Mouse (Mus musculus) left cerebral cortex, postnatal 14 days (tissue): ENCODE data around the gene Hax1. TPM values are rescaled to one million over a fixed set of nuclear protein-coding genes. Genes with fewer than 3 reads are reported as not detected.

Source experiments
- DNase-seq, 2 experiments: peaks; one replicate each; pipeline ENCODE4 v3.0.0; 2021 to 2022; ENCODE audit warnings: low spot score in 2 of 2, mixed read lengths in 1 of 2
- intact Hi-C: fragments of 180-260 bp; cut with DNase I; formaldehyde crosslinking; loops from one replicate; pipeline ENCODE4 v1.15.1; 2025
- long read RNA-seq, 2 experiments: library from polyadenylated mRNA; stranded (forward); transcript quantifications; one replicate each; pipeline ENCODE4 v2.0.0; 2021
- total RNA-seq, 2 experiments: library from RNA; stranded (reverse); gene quantifications; 2 replicates each; pipeline ENCODE4 v1.2.3; 2021

Hax1 gene
- total RNA-seq = 10 to 100 TPM; 70.6 to 76.7 TPM
- long read RNA-seq, experiment 1, transcript Hax1-201 (7 exons, 1,139 nt) = major isoform, 20 of 28 reads
- long read RNA-seq, experiment 1, partial matches to known transcripts = 5 of 28 reads
- long read RNA-seq, experiment 1, other reads (novel, unspliced or antisense) = 1 of 28 reads
- long read RNA-seq, experiment 2, transcript Hax1-201 (7 exons, 1,139 nt) = major isoform, 17 of 25 reads
- long read RNA-seq, experiment 2, partial matches to known transcripts = 2 of 25 reads
- long read RNA-seq, experiment 2, other reads (novel, unspliced or antisense) = 4 of 25 reads

DNA sequence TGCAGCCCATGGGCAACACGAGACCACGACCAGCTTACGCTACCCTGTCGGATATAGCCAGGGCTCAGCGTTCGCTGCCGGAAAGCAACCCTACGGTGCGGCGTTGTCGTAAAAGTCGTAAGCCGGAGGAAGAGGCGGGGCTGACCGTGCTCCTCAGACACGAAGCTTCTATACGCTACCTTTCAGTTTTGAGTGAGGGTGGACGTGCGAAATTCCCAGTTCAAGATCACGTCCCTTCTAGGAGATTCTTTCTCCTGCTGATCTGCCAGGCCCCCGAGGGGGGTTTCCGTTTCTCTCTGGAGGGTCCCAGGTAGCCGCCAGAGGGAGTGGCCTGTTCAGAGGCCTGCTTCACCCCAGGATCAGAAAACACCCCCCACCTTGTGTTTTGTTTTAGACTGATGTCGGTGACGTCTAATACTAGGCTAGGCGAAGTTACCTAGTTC, at the start of gene Hax1:
Gene Hax1, minus strand, starts transcription at position 169 of the 443 bp plus-strand sequence.
- DNase-seq = peak; percentile 97
- intact Hi-C loops = loop anchor here (5.0 kb wide), 1 partner anchor 36 kb away; the partner anchor contains the start of gene Atp8b2

DNA sequence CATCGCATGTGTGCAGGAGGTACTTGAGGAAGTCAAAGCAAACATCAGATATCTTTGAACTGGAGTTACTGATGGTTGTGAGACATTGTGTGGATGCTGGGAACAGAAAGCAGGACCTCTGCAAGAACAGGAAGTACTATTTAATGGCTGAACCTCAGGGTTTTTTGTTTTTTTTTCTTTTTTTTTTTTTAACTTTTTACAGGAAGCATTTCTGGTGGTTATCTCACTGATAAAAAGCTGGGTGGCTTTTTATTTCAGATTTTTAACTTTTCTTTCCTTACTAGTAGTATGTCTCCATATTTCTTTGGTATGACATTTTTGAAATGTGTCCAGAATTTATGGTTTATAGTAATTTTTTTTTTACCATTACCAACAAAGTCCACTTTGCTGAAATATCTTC, 37.7 kb upstream of the Hax1 start:
- no peak for DNase-seq
- intact Hi-C loops = no loop called here

DNA sequence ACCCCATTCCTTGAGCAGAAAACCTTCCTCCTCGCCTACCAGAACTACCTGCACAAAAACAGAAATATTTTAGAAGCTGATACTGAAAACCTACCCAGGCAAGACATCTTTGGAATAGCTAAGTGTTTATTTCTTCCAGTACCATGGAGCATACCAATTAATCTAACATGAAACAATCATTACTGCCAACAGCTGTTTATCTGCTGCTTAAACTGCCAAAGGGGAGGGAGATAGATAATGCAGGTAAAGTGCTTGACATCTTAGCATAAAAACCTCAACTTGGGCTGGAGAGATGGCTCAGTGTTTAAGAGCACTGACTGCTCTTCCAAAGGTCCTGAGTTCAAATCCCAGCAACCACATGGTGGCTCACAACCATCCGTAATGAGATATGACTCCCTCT, 36.1 kb upstream of the Hax1 start:
- intact Hi-C loops = no loop called here
- DNase-seq = no peak

DNA sequence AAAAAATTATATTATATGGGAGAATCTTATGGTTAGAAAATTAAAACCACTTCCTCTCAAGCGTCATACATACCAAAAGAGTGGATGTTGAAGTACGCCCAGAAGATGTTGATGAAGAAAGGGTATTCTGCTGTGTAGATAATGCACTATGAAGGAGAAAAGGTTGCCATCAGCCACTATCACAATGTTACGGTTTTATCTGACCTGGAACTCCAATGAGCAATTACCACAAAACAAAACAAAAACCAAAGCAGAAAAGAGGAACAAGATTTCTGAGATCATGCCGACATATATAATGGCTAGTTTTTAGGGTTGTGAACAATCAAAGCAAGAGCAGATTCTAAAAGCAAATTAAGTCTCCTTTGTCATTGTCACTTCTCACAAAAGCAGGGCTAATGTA, 18.0 kb upstream of the Hax1 start:
- no peak for DNase-seq
- intact Hi-C loops = loop anchor here (10.0 kb wide), 1 partner anchor 1702 kb away; no protein-coding TSS in a partner anchor

DNA sequence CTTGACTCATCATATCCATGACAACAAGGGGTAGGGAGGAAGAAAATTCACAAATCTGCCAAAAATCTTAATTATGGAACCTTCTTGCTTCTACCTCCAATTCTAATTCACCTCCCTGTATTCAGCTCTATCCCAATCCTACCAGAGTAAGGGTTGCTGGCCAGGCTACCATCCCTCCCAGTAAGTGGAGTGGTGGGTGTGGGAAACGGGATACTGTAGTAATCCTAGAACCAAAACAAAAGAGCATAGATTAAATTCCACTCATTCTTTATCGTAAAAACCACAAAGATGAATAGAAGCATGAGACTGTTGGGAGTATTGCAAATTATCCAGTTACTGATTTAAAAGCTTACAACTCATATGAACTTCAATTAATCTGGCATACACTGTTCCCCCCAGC, 11.7 kb upstream of the Hax1 start:
- no peak for DNase-seq
- intact Hi-C loops = loop anchor here (5.0 to 10.0 kb wide), 2 partner anchors 37 to 1695 kb away; no protein-coding TSS in a partner anchor

DNA sequence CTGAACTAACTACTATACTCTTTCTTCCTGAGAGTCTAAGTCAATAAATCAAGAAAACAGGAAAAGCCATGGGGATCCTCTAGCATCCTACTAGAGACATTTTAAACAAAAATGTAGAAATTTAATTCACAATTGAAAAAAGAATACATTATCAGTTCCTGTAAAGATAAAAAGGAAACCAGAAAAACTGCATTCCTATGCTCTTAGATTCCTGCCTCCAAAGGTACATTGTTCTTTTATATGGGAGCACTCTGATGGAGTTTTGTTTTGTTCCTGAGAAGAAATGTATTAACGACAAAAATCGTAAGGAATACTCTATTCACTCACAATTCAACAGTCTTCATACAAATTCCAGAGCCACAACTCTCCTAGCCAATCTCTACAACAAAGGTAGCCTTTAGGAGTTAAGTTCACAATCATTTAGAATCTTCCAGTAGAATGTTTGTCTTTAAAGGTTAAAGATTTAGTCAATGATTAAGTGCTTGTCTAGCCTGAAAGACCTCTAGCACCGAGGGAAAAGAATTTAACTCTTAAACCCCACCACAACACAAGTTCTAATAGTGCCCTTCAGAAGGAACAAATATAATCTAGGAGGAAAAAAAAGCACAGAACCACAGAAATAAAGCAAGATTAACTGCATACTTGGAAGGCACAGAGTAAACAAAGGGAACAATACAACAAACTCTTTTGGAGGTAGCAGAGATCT, 5.7 kb upstream of the Hax1 start:
- no peak for DNase-seq
- intact Hi-C loops = no loop called here

DNA sequence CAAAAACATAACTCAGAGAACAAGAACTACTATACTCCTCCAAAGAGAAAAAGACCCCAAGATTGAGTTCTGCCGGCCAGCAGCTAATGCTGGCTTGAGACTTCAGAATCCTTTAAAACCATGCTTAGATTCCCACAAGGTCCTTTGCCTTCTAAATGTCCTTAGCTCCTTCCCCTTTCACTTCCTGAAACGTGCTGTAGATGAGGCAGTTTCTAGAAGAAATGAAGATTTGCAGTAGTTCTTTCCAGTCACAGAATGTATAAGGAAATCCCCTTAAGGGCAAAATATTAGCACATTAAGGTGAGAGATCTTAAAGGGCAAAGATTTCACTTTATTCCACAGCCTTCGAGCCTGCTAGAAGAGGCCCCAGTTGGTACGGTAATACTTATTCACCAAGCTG, 1.2 kb upstream of the Hax1 start:
- intact Hi-C loops = loop anchor here (5.0 kb wide), 1 partner anchor 38 kb away; the partner anchor contains the start of gene Atp8b2
- DNase-seq = no peak

DNA sequence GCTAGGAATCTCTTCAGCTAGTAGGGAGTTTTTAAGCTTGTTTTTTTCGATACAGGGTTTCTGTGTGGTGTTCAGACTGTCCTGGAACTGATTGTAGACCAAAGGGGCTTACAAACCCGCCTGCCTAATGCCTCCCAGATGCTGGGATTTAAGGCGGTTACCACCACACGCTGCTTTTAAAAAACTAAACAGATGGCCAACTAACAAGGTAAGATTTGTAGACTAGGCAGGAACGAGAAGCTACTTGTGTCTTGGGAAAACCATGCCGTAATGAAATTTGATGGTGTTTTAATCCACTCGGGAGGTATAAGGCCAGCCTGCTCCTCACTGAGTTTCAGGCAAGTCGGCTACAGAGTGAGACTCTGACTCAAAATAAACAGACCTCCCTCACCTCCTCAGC, 510 bp upstream of the Hax1 start:
- intact Hi-C loops = loop anchor here (5.0 kb wide), 1 partner anchor 37 kb away; the partner anchor contains the start of gene Atp8b2
- peak; percentile 6 to 15 for DNase-seq

DNA sequence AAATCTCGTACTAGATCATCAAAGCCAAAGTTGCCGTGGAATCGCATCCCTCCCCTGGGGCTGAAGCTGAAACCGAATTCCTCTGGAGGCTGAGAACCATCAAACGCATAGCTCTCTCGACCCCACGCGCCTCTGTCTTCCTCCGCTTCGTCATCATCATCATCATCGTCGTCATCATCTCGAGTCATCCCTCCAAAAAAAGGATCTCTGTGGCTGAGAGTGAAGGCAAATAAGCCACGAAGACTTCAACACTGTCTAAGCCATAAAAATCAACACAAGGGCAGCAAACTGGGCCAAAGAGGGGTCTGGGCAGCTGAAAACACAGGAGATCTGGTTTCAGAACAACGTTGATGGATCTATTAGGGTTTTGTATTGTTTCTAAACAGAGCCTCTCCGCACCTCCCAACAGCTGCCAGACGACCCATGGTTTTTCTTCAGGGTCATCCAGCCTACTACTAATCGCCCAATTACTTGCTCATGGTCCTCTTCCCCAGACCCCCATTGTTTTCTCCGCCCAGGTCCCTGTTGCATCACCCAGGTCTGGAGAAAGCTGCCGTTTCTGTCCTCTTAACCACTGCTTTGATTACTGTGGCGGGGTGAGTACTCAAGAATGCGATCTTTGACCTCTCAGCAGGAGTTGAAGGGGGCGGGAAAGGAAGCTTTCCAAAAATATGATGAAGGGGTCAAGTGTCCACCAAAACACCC, 637 bp downstream of the Hax1 start:
- DNase-seq = peak; percentile 27 to 39
- intact Hi-C loops = loop anchor here (5.0 kb wide), 1 partner anchor 36 kb away; the partner anchor contains the start of gene Atp8b2

DNA sequence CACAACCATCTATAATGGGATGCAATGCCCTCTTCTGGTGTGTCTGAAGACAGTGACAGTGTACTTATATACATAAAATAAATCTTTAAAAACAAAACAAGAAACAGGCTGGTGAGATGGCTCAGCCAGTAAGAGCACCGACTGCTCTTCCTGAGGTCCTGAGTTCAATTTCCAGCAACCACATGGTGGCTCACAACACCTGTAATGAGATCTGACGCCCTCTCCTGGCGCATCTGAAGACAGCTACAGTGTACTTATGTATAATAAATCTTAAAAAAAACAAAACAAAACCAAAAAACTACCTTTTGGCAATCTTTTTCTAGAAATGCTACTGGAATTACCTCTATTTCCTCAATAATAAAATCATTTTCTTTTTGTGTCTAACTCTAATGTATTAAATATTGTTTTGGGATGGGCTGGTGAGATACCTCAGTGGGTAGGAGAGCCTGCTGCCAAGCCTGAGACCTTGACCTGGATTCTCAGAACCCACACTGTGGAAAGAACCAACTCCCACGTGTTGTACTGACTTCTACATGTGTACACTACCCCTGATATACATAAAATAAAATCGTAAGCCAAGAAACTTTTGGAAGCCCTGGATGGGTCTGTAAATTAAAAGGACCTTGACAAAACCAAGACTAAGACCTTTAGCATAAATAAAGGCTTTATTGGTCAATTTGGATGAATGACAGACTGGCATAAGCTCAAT, 3.6 kb downstream of the Hax1 start:
- intact Hi-C loops = loop anchor here (5.0 kb wide), 1 partner anchor 33 kb away; the partner anchor contains the start of gene Atp8b2
- DNase-seq = no peak

DNA sequence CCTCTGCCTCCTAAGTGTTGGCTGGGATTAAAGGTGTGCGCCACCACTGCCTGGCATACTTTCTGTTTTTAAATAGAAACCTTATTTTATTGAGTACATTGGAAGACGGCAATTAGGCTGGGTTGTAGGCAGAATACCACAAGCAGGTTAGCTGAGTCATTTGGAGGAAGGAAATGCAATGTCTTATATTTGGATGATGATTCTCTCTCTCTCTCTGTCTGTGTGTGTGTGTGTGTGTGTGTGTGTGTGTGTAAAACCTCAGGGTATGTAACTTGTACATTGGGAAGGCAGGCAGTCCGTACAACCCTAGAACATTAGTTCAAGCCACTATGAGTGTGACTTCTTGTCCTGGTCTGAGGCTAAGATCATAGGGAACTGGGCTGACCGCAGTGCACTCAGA, 10.8 kb downstream of the Hax1 start:
- no peak for DNase-seq
- intact Hi-C loops = no loop called here

DNA sequence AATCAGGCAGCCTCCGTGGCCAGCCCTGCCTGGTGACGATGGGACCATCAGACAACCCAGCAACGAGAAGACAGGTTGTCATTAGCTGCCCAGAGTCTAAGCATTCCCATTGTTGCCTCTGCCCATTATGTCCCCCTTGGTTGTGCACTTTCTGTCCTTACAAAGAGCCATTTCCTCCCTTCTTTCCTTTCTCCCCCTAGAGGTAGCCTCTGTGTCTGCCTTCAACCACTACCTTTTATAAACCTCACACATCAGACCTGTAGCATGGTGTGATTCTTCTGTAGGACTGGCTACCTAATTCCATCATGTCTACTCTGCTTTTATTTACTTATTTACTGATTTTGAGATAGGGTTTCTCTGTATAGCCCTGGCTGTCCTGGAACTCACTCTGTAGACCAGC, 11.4 kb downstream of the Hax1 start:
- intact Hi-C loops = no loop called here
- DNase-seq = no peak

DNA sequence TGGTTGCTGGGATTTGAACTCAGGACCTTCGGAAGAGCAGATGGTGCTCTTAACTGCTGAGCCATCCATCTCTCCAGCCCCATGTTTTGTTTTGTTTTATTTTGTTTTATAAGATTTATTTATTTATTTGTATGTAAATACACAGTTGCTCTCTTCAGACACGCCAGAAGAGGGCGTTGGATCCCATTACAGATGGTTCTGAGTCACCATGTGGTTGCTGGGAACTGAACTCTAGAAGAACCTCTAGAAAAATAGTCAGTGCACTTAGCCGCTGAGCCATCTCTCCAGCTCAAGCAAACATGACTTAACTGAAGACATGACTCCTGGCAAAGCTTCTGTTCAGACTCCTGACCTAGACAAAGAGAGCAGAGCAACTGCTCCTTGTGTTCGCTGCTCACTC, 16.2 kb downstream of the Hax1 start:
- intact Hi-C loops = no loop called here
- DNase-seq = no peak

DNA sequence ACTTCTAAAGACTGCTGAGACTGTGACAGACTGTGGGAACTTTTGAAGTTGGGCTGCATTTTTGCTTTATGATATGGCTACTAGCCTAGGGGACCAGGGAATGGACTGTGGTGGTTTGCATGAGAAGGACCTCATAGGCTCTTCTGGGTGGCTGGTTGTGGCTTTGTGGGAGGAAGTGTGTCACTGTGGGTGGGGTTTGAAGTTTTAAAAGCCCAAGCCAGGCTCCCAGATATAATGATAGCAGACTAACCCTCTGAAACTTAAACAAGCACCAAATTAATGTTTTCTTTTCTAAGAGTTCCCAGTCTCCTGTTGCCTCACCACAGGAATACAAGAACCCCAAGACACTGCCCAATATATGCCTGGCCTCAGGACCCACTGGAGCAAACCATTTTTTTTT, 21.7 kb downstream of the Hax1 start:
- intact Hi-C loops = no loop called here
- no peak for DNase-seq

DNA sequence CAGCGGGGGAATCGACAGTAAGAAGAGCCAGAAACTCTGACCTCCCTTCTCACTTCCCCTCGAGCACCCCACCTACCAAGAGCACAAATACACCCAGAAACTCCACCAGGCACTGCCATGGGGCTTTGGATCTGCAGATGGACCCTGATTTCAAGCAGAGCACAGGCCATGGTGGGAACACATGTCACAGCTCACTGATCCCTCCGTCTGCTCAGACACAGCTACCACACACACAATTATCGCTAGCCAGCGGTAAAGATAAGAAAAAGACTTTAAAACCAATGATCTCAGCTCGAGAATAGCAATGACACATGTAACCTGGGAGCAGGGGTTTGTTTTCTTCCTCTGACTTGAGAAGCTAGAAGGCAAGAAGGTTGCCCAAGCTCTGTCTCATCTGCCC, 30.1 kb downstream of the Hax1 start:
- no peak for DNase-seq
- intact Hi-C loops = no loop called here

DNA sequence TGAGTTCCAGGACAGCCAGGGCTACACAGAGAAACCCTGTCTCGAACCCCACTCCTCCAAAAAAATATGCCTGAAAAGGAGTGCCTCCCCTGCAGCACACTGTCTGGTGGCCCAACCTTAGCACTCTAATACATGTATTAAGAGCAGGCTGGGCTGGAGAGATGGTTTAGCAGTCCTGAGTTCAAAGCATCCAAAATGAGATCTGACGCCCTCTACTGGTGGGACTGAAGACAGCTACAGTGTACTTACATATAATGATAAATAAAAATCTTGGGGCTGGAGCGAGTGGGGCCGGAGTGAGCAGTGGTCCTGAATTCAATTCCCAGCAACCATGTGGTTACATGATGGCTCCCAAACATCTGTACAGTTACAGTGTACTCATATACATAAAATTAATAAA, 31.6 kb downstream of the Hax1 start:
- intact Hi-C loops = no loop called here
- DNase-seq = no peak

DNA sequence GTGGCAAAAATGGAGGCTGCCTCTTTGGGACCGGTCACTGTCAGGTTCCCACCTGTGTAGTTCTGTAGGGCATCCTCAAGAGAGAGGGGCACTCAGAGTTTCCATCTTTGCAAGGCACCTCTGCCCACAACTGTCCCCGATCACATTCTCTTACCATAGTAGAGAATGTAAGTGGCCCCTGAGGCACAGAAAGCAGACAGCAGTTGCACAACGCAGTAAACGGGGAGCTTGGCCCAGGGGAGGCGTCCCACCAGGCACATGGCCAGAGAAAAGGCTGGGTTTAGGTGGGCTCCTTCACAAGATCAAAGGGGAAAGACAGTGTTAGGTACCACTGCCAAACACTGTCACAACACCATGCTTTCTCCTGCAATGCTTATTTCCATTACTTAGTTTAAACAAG, 32.6 kb downstream of the Hax1 start:
- no peak for DNase-seq
- intact Hi-C loops = no loop called here

DNA sequence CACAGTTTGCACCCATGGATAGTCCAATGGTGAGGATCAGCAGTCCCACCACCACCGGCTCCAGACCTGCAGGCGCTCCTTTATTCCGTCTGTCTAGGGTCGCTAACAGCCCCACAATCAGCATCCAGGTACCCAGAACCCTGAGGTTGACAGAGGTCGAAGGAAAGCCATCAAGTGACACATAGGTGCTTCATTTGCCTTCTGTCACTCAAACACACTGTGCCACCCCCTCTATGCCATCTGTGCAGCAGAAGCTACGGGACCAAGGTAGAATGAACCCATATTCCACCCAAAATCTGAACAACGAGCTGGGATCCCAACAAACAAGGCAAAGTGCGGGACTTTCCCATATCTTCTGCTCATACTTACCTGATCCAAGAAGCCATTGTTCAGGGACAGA, 33.0 kb downstream of the Hax1 start:
- intact Hi-C loops = no loop called here
- DNase-seq = no peak

DNA sequence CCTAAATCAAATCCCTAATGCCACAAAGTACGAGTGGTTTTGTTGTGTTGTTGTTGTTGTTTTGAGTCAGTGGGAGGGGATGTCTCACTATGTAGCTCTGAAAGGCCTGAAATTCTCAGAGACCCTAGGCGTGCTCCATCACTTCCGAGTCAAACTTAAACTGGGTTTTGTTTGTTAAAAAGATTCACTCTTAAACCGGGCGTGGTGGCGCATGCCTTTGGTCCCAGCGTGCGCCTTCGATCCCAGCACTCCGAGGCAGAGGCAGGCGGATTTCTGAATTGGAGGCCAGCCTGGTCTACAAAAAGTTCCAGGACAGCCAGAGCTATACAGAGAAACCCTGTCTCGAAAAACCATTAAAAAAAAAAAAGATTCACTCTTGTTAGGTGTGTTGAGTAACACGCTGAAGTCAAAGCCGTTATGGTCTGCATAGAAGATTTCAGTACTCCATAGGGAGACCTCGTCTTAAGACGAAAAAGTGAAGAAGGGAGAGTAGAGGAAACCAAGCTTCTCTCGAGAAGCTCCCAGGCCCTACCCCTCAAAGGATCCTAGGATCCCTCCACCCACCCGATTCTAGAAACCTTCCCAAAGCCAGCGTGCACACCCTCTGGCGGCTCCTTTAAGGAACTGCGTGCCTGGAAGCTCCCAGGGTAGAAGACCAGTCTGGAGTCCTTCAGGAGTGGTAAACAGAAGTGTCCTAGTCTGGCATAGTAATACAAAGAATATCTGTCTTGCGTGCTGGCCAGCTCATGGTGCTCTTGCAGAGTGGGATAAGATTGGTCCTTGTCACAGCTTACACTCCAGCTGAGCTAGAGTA, 34.4 kb downstream of the Hax1 start:
- intact Hi-C loops = loop anchor here (5.0 kb wide), 1 partner anchor 33 kb away; the partner anchor contains the start of gene Hax1
- DNase-seq = peak; percentile 69 to 73
